Mouse (Mus musculus) kidney, postnatal 36 days (tissue): ENCODE results near the gene Eif4h.

Experiments used
- DNase-seq, 2 experiments: peaks; one replicate each; pipeline ENCODE4 v3.0.0; 2021 to 2022; ENCODE audit warnings: mixed read lengths in 2 of 2

Gene Eif4h

GRCm38 (mm10) chr5:134604376-134604775, 34.9 kb downstream of the Eif4h start:
- no peak for DNase-seq

- DNase-seq: no peak
These were observed 41.6 kb downstream of the Eif4h start for GRCm38 (mm10) chr5:134597711-134598110.

GRCm38 (mm10) chr5:134593093-134593492, 46.2 kb downstream of the Eif4h start:
- DNase-seq: no peak

GRCm38 (mm10) chr5:134592026-134592581, 47.2 kb downstream of the Eif4h start:
- peak; percentile 55 to 71 for DNase-seq

GRCm38 (mm10) chr5:134589900-134590299, 49.4 kb downstream of the Eif4h start:
- no peak for DNase-seq

GRCm38 (mm10) chr5:134584798-134585197, 54.5 kb downstream of the Eif4h start:
- no peak for DNase-seq

- no peak for DNase-seq
These were observed 55.4 kb downstream of the Eif4h start for GRCm38 (mm10) chr5:134583884-134584213.

GRCm38 (mm10) chr5:134583006-134583883, 56.0 kb downstream of the Eif4h start:
- DNase-seq: peak in 1 of 2 experiments; percentile 64

GRCm38 (mm10) chr5:134582221-134582907, 56.9 kb downstream of the Eif4h start:
- DNase-seq: peak; percentile 97 to 99

GRCm38 (mm10) chr5:134581146-134581545, 58.1 kb downstream of the Eif4h start, which contains the start of gene Rfc2:
TSS of gene Rfc2 (plus strand) at chr5:134581366.
- peak; percentile 54 to 69 for DNase-seq

GRCm38 (mm10) chr5:134579135-134579534, 60.2 kb downstream of the Eif4h start:
- no peak for DNase-seq

- no peak for DNase-seq
These were observed 61.8 kb downstream of the Eif4h start for GRCm38 (mm10) chr5:134577534-134577933.

GRCm38 (mm10) chr5:134576517-134577220, 62.6 kb downstream of the Eif4h start:
- peak in 1 of 2 experiments; percentile 30 for DNase-seq

GRCm38 (mm10) chr5:134575833-134576232, 63.5 kb downstream of the Eif4h start:
- DNase-seq: no peak

- DNase-seq: peak; percentile 53 to 66
These were observed 66.6 kb downstream of the Eif4h start for GRCm38 (mm10) chr5:134572508-134573214.

GRCm38 (mm10) chr5:134571730-134572507, 67.4 kb downstream of the Eif4h start:
- peak; percentile 78 to 83 for DNase-seq
